Mouse (Mus musculus) liver, adult 2 months (tissue): ENCODE results near the gene Cish.

ENCODE experiments used
- CTCF ChIP-seq: fragments of 200-500 bp; IDR thresholded peaks from 2 replicates; pipeline ENCODE4 v1.5.1; 2011; ENCODE audit warnings: low read depth, low read length, control low read depth
- POLR2A ChIP-seq: fragments of 200-500 bp; IDR thresholded peaks from 2 replicates; pipeline ENCODE4 v1.6.1; 2011; ENCODE audit warnings: low read length, control low read depth; ENCODE audit not compliant: insufficient read depth; ENCODE audit errors: extremely low read depth

GRCm38 (mm10) chr9:107288711-107289110, 7.1 kb upstream of the Cish start:
- TF ChIP-seq POLR2A (no peak), CTCF (no peak)
